Comparison of ENCODE assay signal across 16 mouse cellular contexts in genomic region chr4:119157891-119158290, GRCm38 (mm10). TPM values are rescaled to one million over a fixed set of nuclear protein-coding genes. Genes with fewer than 3 reads are reported as not detected.
DNase-seq lines count a peak whose midpoint lies in the region; ATAC-seq lines count a peak whose summit lies in the region.
"Had no signal": no experiment of that assay in that cellular context is flagged by ENCODE, and none has a peak within 500 bp of the region (broad histone marks: within the 10 kb centered on the region; RNA-seq: fewer than 3 reads in every experiment).

No protein-coding gene starts in this region.

- DNase-seq in intestine, embryonic 14.5 days (ENCODE audit: low spot score) = no peak
- DNase-seq in lung, postnatal 36 days = peak; percentile 30
- no peak for DNase-seq in left cerebral cortex, postnatal 25 days (ENCODE audit: low spot score in 2 of 2)
- DNase-seq in gastrocnemius, postnatal 36 days = no peak
- DNase-seq in frontal cortex, adult 2 months (ENCODE audit: extremely low spot score in 1 of 2, low spot score in 1 of 2) = no peak
- DNase-seq: adrenal gland, adult 8-10 months had no signal

- H3K4me1 ChIP-seq in intestine, embryonic 14.5 days (replicated peaks; ENCODE audit: control insufficient read depth, insufficient read depth, low read length) = no peaks in the 10 kb centered on the region
- no peaks in the 10 kb centered on the region for H3K4me1 ChIP-seq in intestine, embryonic 15.5 days (replicated peaks)
- H3K4me1 ChIP-seq in lung, embryonic 16.5 days (replicated peaks; ENCODE audit: control insufficient read depth, insufficient read depth, low read length) = no peaks in the 10 kb centered on the region
- H3K4me1 ChIP-seq: embryonic facial prominence, embryonic 15.5 days; forebrain, embryonic 10.5 days; heart, embryonic 12.5 days; hindbrain, embryonic 10.5 days had no signal

- no peak overlapping the region for H3K4me3 ChIP-seq in intestine, embryonic 14.5 days (ENCODE audit: low read depth, low read length)
- no peak overlapping the region for H3K4me3 ChIP-seq in intestine, embryonic 15.5 days (replicated peaks)
- H3K4me3 ChIP-seq in lung, embryonic 16.5 days (ENCODE audit: low read length) = no peak overlapping the region
- H3K4me3 ChIP-seq: embryonic facial prominence, embryonic 15.5 days; erythroblast, embryonic 14.5 days; forebrain, embryonic 10.5 days; heart, adult 2 months; heart, embryonic 12.5 days; hindbrain, embryonic 10.5 days had no signal

- H3K4me2 ChIP-seq in intestine, embryonic 14.5 days (ENCODE audit: low read length) = no peak overlapping the region
- no peak overlapping the region for H3K4me2 ChIP-seq in intestine, embryonic 15.5 days (replicated peaks)
- H3K4me2 ChIP-seq in lung, embryonic 16.5 days (ENCODE audit: low read depth, low read length) = no peak overlapping the region
- H3K4me2 ChIP-seq: embryonic facial prominence, embryonic 15.5 days; heart, embryonic 12.5 days; hindbrain, embryonic 14.5 days had no signal

- H3K36me3 ChIP-seq in intestine, embryonic 14.5 days (ENCODE audit: control insufficient read depth, insufficient read depth, low read length) = no peaks in the 10 kb centered on the region
- H3K36me3 ChIP-seq in intestine, embryonic 15.5 days = no peaks in the 10 kb centered on the region
- H3K36me3 ChIP-seq in lung, embryonic 16.5 days (ENCODE audit: control insufficient read depth, insufficient read depth, low read length) = no peaks in the 10 kb centered on the region
- H3K36me3 ChIP-seq: embryonic facial prominence, embryonic 15.5 days; forebrain, embryonic 10.5 days; heart, embryonic 12.5 days; hindbrain, embryonic 10.5 days had no signal

- ATAC-seq in intestine, embryonic 14.5 days (replicated peaks; ENCODE audit: low FRiP score, low TSS enrichment, low read depth) = peak; percentile 81
- ATAC-seq in intestine, embryonic 15.5 days = peak; percentile 90
- ATAC-seq in lung, embryonic 16.5 days (ENCODE audit: low read depth) = peak; percentile 74
- ATAC-seq: forebrain, embryonic 16.5 days had no signal

- WGBS in intestine, embryonic 14.5 days = 56% methylated on average over 5 of the region's 5 CpGs
- 57% methylated on average over 5 of the region's 5 CpGs for WGBS in intestine, embryonic 15.5 days
- WGBS in lung, embryonic 16.5 days = 54% methylated on average over 5 of the region's 5 CpGs

- H3K27me3 ChIP-seq in intestine, embryonic 14.5 days (replicated peaks; ENCODE audit: control insufficient read depth, insufficient read depth, low read length) = no peaks in the 10 kb centered on the region
- no peaks in the 10 kb centered on the region for H3K27me3 ChIP-seq in intestine, embryonic 15.5 days (replicated peaks)
- H3K27me3 ChIP-seq in lung, embryonic 16.5 days (ENCODE audit: control insufficient read depth, insufficient read depth, low read depth, low read length) = no peaks in the 10 kb centered on the region
- H3K27me3 ChIP-seq: embryonic facial prominence, embryonic 15.5 days; heart, embryonic 12.5 days had no signal

- H3K9ac ChIP-seq in intestine, embryonic 14.5 days (ENCODE audit: low read length) = no peak overlapping the region
- H3K9ac ChIP-seq in intestine, embryonic 15.5 days = no peak overlapping the region
- H3K9ac ChIP-seq in lung, embryonic 16.5 days (ENCODE audit: low read length) = no peak overlapping the region
- H3K9ac ChIP-seq: embryonic facial prominence, embryonic 15.5 days; heart, embryonic 12.5 days; hindbrain, embryonic 14.5 days had no signal

- intact Hi-C loops in left cerebral cortex, postnatal 25 days (cut with DNase I) = no loop called here
- intact Hi-C loops in gastrocnemius, postnatal 36 days (cut with DNase I) = no loop called here

- no peaks in the 10 kb centered on the region for H3K9me3 ChIP-seq in intestine, embryonic 14.5 days (ENCODE audit: control insufficient read depth, low read length)
- H3K9me3 ChIP-seq in intestine, embryonic 15.5 days = no peaks in the 10 kb centered on the region
- H3K9me3 ChIP-seq in lung, embryonic 16.5 days (ENCODE audit: control insufficient read depth, low read length) = no peaks in the 10 kb centered on the region
- H3K9me3 ChIP-seq: embryonic facial prominence, embryonic 15.5 days; forebrain, embryonic 10.5 days; heart, embryonic 12.5 days; hindbrain, embryonic 10.5 days had no signal

- peak overlapping the region; percentile 29; the same call in 1 of the 2 replicates for H3K27ac ChIP-seq in intestine, embryonic 14.5 days (ENCODE audit: low read depth)
- peak overlapping the region; percentile 32; the same call in 1 of the 2 replicates for H3K27ac ChIP-seq in intestine, embryonic 15.5 days
- no peak overlapping the region for H3K27ac ChIP-seq in lung, embryonic 16.5 days (ENCODE audit: low read length)
- H3K27ac ChIP-seq: embryonic facial prominence, embryonic 15.5 days; forebrain, embryonic 10.5 days; heart, adult 2 months; hindbrain, embryonic 10.5 days; hindbrain, embryonic 14.5 days had no signal

RNA-seq across cellular contexts. Expression of gene Zfp691, which starts 16.1 kb away (rescaled TPM):
- polyA plus RNA-seq in intestine, embryonic 14.5 days (2014; fragmentation: Nextera tagmentation; extraction: Ambion mirVana) = 6.7 and 7.7 TPM in 2 replicates
- 5.2 and 6.6 TPM in 2 replicates for polyA plus RNA-seq in intestine, embryonic 15.5 days (2015; fragmentation: Nextera tagmentation; extraction: Ambion mirVana)
- 9.0 and 9.3 TPM in 2 replicates for polyA plus RNA-seq in lung, embryonic 16.5 days (2015; fragmentation: Nextera tagmentation; extraction: Ambion mirVana)
- total RNA-seq in left cerebral cortex, postnatal 25 days (2021) = 1 to 10 TPM; 7.9 to 8.6 TPM
- total RNA-seq in gastrocnemius, postnatal 36 days (2021) = 10 to 100 TPM; 15.5 to 16.9 TPM
- 7.1 and 8.0 TPM in 2 replicates for polyA plus RNA-seq in frontal cortex, adult 2 months (2012; rRNA removed)

RNA-seq across cellular contexts. Expression of gene Ermap, which starts 31.9 kb away (rescaled TPM):
- 0.34 and 0.42 TPM in 2 replicates for polyA plus RNA-seq in intestine, embryonic 14.5 days (2014; fragmentation: Nextera tagmentation; extraction: Ambion mirVana)
- polyA plus RNA-seq in intestine, embryonic 15.5 days (2015; fragmentation: Nextera tagmentation; extraction: Ambion mirVana) = 5.4 and 5.6 TPM in 2 replicates
- polyA plus RNA-seq in lung, embryonic 16.5 days (2015; fragmentation: Nextera tagmentation; extraction: Ambion mirVana) = 1.4 and 4.3 TPM in 2 replicates
- under 1 TPM; 0.57 to 0.60 TPM for total RNA-seq in left cerebral cortex, postnatal 25 days (2021)
- not detected for total RNA-seq in gastrocnemius, postnatal 36 days (2021)
- polyA plus RNA-seq in frontal cortex, adult 2 months (2012; rRNA removed) = 0.76 and 0.80 TPM in 2 replicates

RNA-seq across cellular contexts. Expression of gene Svbp, which starts 37.2 kb away (rescaled TPM):
- polyA plus RNA-seq in intestine, embryonic 14.5 days (2014; fragmentation: Nextera tagmentation; extraction: Ambion mirVana) = 143 and 144 TPM in 2 replicates
- polyA plus RNA-seq in intestine, embryonic 15.5 days (2015; fragmentation: Nextera tagmentation; extraction: Ambion mirVana) = 109 and 116 TPM in 2 replicates
- polyA plus RNA-seq in lung, embryonic 16.5 days (2015; fragmentation: Nextera tagmentation; extraction: Ambion mirVana) = 114 and 123 TPM in 2 replicates
- total RNA-seq in left cerebral cortex, postnatal 25 days (2021) = 10 to 100 TPM; 17.6 to 20.7 TPM
- total RNA-seq in gastrocnemius, postnatal 36 days (2021) = 10 to 100 TPM; 10.7 to 15.2 TPM
- polyA plus RNA-seq in frontal cortex, adult 2 months (2012; rRNA removed) = 32.9 and 34.7 TPM in 2 replicates

RNA-seq across cellular contexts. Expression of gene Slc2a1, which starts 49.4 kb away (rescaled TPM):
- polyA plus RNA-seq in intestine, embryonic 14.5 days (2014; fragmentation: Nextera tagmentation; extraction: Ambion mirVana) = 131 and 132 TPM in 2 replicates
- polyA plus RNA-seq in intestine, embryonic 15.5 days (2015; fragmentation: Nextera tagmentation; extraction: Ambion mirVana) = 132 and 136 TPM in 2 replicates
- 89.7 and 95.7 TPM in 2 replicates for polyA plus RNA-seq in lung, embryonic 16.5 days (2015; fragmentation: Nextera tagmentation; extraction: Ambion mirVana)
- total RNA-seq in left cerebral cortex, postnatal 25 days (2021) = 100 to 1,000 TPM in 1 of 2 experiments, 10 to 100 TPM in 1; 95.0 to 111 TPM
- 1 to 10 TPM; 4.3 to 5.0 TPM for total RNA-seq in gastrocnemius, postnatal 36 days (2021)
- 98.9 and 106 TPM in 2 replicates for polyA plus RNA-seq in frontal cortex, adult 2 months (2012; rRNA removed)
